Mouse (Mus musculus): ENCODE data around the gene Gm20662. TPM values are rescaled to one million over a fixed set of nuclear protein-coding genes. Genes with fewer than 3 reads are reported as not detected.
"Not testable (repeated sequence)": the region's sequence is repeated elsewhere in the genome, so short reads cannot be mapped to it uniquely, and the experiment has no call there.

Gm20662 gene
- polyA plus RNA-seq, 1 experiment from 2014 or later, result 0.18 TPM

GRCm38 (mm10) chr9:108010385-108010784 lies 14.2 kb downstream of the Gm20662 start:
- Histone ChIP-seq H3K36me3 (ENCODE audit: control insufficient read depth, insufficient read depth, low read length) (no peaks in the 10 kb centered on the region), H3K9me3 (ENCODE audit: control insufficient read depth, low read length) (no peaks in the 10 kb centered on the region), H3K4me1 (replicated peaks; ENCODE audit: control insufficient read depth, insufficient read depth) (no peaks in the 10 kb centered on the region), H3K27me3 (ENCODE audit: control insufficient read depth, insufficient read depth, low read length) (no peaks in the 10 kb centered on the region), H3K4me2 (replicated peaks; ENCODE audit: low read depth) (no peak overlapping the region), H3K9ac (ENCODE audit: low read length) (no peak overlapping the region), H3K4me3 (ENCODE audit: low read depth, low read length) (no peak overlapping the region), H3K27ac (replicated peaks) (no peak overlapping the region)
- no peak for ATAC-seq (ENCODE audit: low FRiP score, low TSS enrichment)
- no peak for TF ChIP-seq EP300 (optimal IDR thresholded peaks at IDR 0.05)
- TF ChIP-seq CTCF (IDR thresholded peaks at IDR 0.05; ENCODE audit: low read depth), result no peak
- DNase-seq (ENCODE audit: low spot score), result no peak

- peak; percentile 39 for TF ChIP-seq CTCF (IDR thresholded peaks at IDR 0.05; ENCODE audit: low read depth)
- not testable (repeated sequence) for H3K4me3 ChIP-seq (ENCODE audit: low read depth, low read length); H3K9ac ChIP-seq (ENCODE audit: low read length); H3K36me3 ChIP-seq (ENCODE audit: control insufficient read depth, insufficient read depth, low read length); H3K27me3 ChIP-seq (ENCODE audit: control insufficient read depth, insufficient read depth, low read length); H3K4me2 ChIP-seq (replicated peaks; ENCODE audit: low read depth); H3K4me1 ChIP-seq (replicated peaks; ENCODE audit: control insufficient read depth, insufficient read depth); ATAC-seq (ENCODE audit: low FRiP score, low TSS enrichment); DNase-seq (ENCODE audit: low spot score); H3K9me3 ChIP-seq (ENCODE audit: control insufficient read depth, low read length); H3K27ac ChIP-seq (replicated peaks)
- 100% methylated on average over 2 of the region's 2 CpGs for WGBS
These were observed 17.4 kb downstream of the Gm20662 start for GRCm38 (mm10) chr9:108013577-108013976.

- H3K4me1 ChIP-seq (replicated peaks; ENCODE audit: control insufficient read depth, insufficient read depth), result no peaks in the 10 kb centered on the region
- ATAC-seq (ENCODE audit: low FRiP score, low TSS enrichment) (no peak), DNase-seq (ENCODE audit: low spot score) (no peak)
- no peaks in the 10 kb centered on the region for H3K9me3 ChIP-seq (ENCODE audit: control insufficient read depth, low read length)
- TF ChIP-seq CTCF (IDR thresholded peaks at IDR 0.05; ENCODE audit: low read depth), result no peak
- TF ChIP-seq EP300 (optimal IDR thresholded peaks at IDR 0.05), result no peak
- H3K27me3 ChIP-seq (ENCODE audit: control insufficient read depth, insufficient read depth, low read length), result no peaks in the 10 kb centered on the region
- no peaks in the 10 kb centered on the region; the same call in 1 of the 2 replicates for H3K36me3 ChIP-seq (ENCODE audit: control insufficient read depth, insufficient read depth, low read length)
- H3K4me3 ChIP-seq (ENCODE audit: low read depth, low read length), result no peak overlapping the region
- no peak overlapping the region for H3K4me2 ChIP-seq (replicated peaks; ENCODE audit: low read depth)
- no peak overlapping the region for H3K9ac ChIP-seq (ENCODE audit: low read length)
- no peak overlapping the region for H3K27ac ChIP-seq (replicated peaks)
- 80% methylated on average over 3 of the region's 3 CpGs for WGBS
These were observed 21.0 kb downstream of the Gm20662 start for GRCm38 (mm10) chr9:108017127-108017526.

DNA sequence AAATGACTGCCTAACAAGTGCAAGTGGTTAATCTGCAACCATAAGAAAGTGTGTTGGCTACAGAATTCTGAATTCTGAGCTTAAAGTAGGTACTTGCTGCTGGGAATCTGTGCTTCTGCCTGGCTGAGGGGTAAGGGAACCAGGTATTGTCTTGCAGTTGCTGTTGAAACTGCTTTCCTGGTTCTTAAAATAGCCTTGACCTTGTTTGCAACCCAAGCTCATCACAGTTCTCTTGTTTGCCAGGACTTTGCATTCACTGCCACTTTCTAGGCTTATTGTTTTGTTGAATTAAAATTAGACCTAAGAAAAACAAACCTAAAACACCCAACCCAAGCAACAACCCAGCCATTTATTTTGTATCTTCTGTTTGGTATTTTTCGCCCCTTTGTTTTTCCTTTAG lies 24.6 kb downstream of the Gm20662 start:
- Histone ChIP-seq H3K9me3 (ENCODE audit: control insufficient read depth, low read length) (no peaks in the 10 kb centered on the region), H3K36me3 (ENCODE audit: control insufficient read depth, insufficient read depth, low read length) (peaks cover 4% of the 10 kb centered on the region; the same call in 1 of the 2 replicates), H3K27ac (replicated peaks) (no peak overlapping the region), H3K27me3 (ENCODE audit: control insufficient read depth, insufficient read depth, low read length) (no peaks in the 10 kb centered on the region), H3K4me3 (ENCODE audit: low read depth, low read length) (no peak overlapping the region), H3K4me2 (replicated peaks; ENCODE audit: low read depth) (no peak overlapping the region), H3K9ac (ENCODE audit: low read length) (no peak overlapping the region), H3K4me1 (replicated peaks; ENCODE audit: control insufficient read depth, insufficient read depth) (no peaks in the 10 kb centered on the region)
- no peak for TF ChIP-seq CTCF (IDR thresholded peaks at IDR 0.05; ENCODE audit: low read depth)
- TF ChIP-seq EP300 (optimal IDR thresholded peaks at IDR 0.05), result no peak
- ATAC-seq (ENCODE audit: low FRiP score, low TSS enrichment) (no peak), DNase-seq (ENCODE audit: low spot score) (no peak)
- WGBS, result 91% methylated on average over 1 of the region's 1 CpGs

- no peak overlapping the region for H3K27ac ChIP-seq (replicated peaks)
- ATAC-seq (ENCODE audit: low FRiP score, low TSS enrichment), result no peak
- H3K4me3 ChIP-seq (ENCODE audit: low read depth, low read length), result no peak overlapping the region
- WGBS, result 85% methylated on average over 3 of the region's 3 CpGs
- peaks cover 4% of the 10 kb centered on the region; the same call in 1 of the 2 replicates for H3K36me3 ChIP-seq (ENCODE audit: control insufficient read depth, insufficient read depth, low read length)
- H3K4me1 ChIP-seq (replicated peaks; ENCODE audit: control insufficient read depth, insufficient read depth), result no peaks in the 10 kb centered on the region
- H3K27me3 ChIP-seq (ENCODE audit: control insufficient read depth, insufficient read depth, low read length), result no peaks in the 10 kb centered on the region
- no peak overlapping the region for H3K9ac ChIP-seq (ENCODE audit: low read length)
- no peak for TF ChIP-seq CTCF (IDR thresholded peaks at IDR 0.05; ENCODE audit: low read depth)
- TF ChIP-seq EP300 (optimal IDR thresholded peaks at IDR 0.05), result no peak
- no peak for DNase-seq (ENCODE audit: low spot score)
- H3K9me3 ChIP-seq (ENCODE audit: control insufficient read depth, low read length), result no peaks in the 10 kb centered on the region
- no peak overlapping the region for H3K4me2 ChIP-seq (replicated peaks; ENCODE audit: low read depth)
These were observed 27.1 kb downstream of the Gm20662 start for GRCm38 (mm10) chr9:108023216-108023615.

DNA sequence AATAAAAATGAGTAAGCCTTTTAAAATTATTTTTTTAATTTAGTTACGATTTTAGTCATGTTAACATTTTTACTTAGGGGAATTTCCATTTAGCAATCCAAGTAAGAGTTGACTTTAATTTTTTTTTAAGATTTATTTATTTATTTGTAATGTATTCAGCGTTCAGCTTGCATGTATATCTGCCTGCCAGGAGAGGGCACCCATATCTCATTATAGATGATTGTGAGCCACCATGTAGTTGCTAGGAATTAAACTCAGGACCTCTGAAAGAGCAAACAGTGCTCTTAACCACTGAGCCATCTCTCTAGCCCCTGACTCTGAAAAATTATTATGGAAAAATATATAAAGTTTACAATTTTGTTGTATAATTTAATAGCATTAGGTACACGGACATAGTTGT lies 30.4 kb downstream of the Gm20662 start:
- WGBS, result 94% methylated on average over 3 of the region's 3 CpGs
- TF ChIP-seq CTCF (IDR thresholded peaks at IDR 0.05; ENCODE audit: low read depth) (peak; percentile 53), EP300 (optimal IDR thresholded peaks at IDR 0.05) (no peak)

More for the DNA sequence above, 30.4 kb downstream of the Gm20662 start:
- no peak overlapping the region for H3K4me3 ChIP-seq (ENCODE audit: low read depth, low read length)
- peaks cover 4% of the 10 kb centered on the region; the same call in 1 of the 2 replicates for H3K36me3 ChIP-seq (ENCODE audit: control insufficient read depth, insufficient read depth, low read length)
- no peak overlapping the region for H3K9ac ChIP-seq (ENCODE audit: low read length)
- H3K4me2 ChIP-seq (replicated peaks; ENCODE audit: low read depth), result no peak overlapping the region
- H3K27me3 ChIP-seq (ENCODE audit: control insufficient read depth, insufficient read depth, low read length), result no peaks in the 10 kb centered on the region
- no peaks in the 10 kb centered on the region for H3K4me1 ChIP-seq (replicated peaks; ENCODE audit: control insufficient read depth, insufficient read depth)
- H3K27ac ChIP-seq (replicated peaks), result no peak overlapping the region
- no peak for DNase-seq (ENCODE audit: low spot score)
- no peak for ATAC-seq (ENCODE audit: low FRiP score, low TSS enrichment)
- no peaks in the 10 kb centered on the region for H3K9me3 ChIP-seq (ENCODE audit: control insufficient read depth, low read length)

Data from stomach, postnatal 0 days (tissue).